Mouse (Mus musculus) midbrain, embryonic 13.5 days (tissue): Measurements from ENCODE around the gene Uvssa. TPM values are rescaled to one million over a fixed set of nuclear protein-coding genes. Genes with fewer than 3 reads are reported as not detected.
"Not testable (repeated sequence)": the region's sequence is repeated elsewhere in the genome, so short reads cannot be mapped to it uniquely, and the experiment has no call there.

Source experiments
- ATAC-seq: fragments of 200-750 bp; cut with Nextera tagmentation; 2 replicates; pipeline ENCODE4 v1.8.0; 2017; ENCODE audit warnings: mild to moderate bottlenecking, moderate TSS enrichment, moderate library complexity
- H3K27ac ChIP-seq: fragments of 300-500 bp; sonication (generic); 2 replicates; pipeline ENCODE4 v1.5.1; 2015; ENCODE audit warnings: inconsistent platforms, mild to moderate bottlenecking, moderate library complexity
- H3K27me3 ChIP-seq: fragments of 300-500 bp; sonication (generic); 2 replicates; pipeline ENCODE4 v1.6.1; 2015; ENCODE audit warnings: mild to moderate bottlenecking, inconsistent platforms
- H3K36me3 ChIP-seq: fragments of 300-500 bp; sonication (generic); 2 replicates; pipeline ENCODE4 v1.6.1; 2015; ENCODE audit warnings: mild to moderate bottlenecking, inconsistent platforms
- H3K4me1 ChIP-seq: fragments of 300-500 bp; sonication (generic); replicated peaks from 2 replicates; pipeline ENCODE4 v1.6.1; 2015; ENCODE audit warnings: inconsistent platforms
- H3K4me2 ChIP-seq: fragments of 300-500 bp; sonication (generic); replicated peaks from 2 replicates; pipeline ENCODE4 v1.6.1; 2015; ENCODE audit warnings: moderate library complexity, mild to moderate bottlenecking, inconsistent platforms
- H3K4me3 ChIP-seq: fragments of 300-500 bp; sonication (generic); replicated peaks from 2 replicates; pipeline ENCODE4 v1.5.1; 2015; ENCODE audit warnings: mild to moderate bottlenecking, inconsistent platforms
- H3K9ac ChIP-seq: fragments of 300-500 bp; sonication (generic); replicated peaks from 2 replicates; pipeline ENCODE4 v1.6.1; 2015; ENCODE audit warnings: mild to moderate bottlenecking, inconsistent platforms
- H3K9me3 ChIP-seq: fragments of 300-500 bp; sonication (generic); 2 replicates; pipeline ENCODE4 v1.6.1; 2016; ENCODE audit warnings: mild to moderate bottlenecking, inconsistent platforms
- WGBS: fragments of 180-500 bp; shearing (Covaris S2); methylation state at CpG from one replicate; pipeline ENCODE4 v1.1.7; 2015; 5-methylcytosine and 5-hydroxymethylcytosine counted together
- polyA plus RNA-seq: library from polyadenylated mRNA; unstranded; fragments of >200 nt; fragmentation: Nextera tagmentation; extraction: Ambion mirVana; gene quantifications from 2 replicates; pipeline ENCODE4 v1.2.1, GENCODE M21; 2015

The Uvssa gene
- 9.4 and 9.9 TPM in 2 replicates for polyA plus RNA-seq

- peaks cover 24% of the 10 kb centered on the region for H3K36me3 ChIP-seq
- peak within 1 kb of the TSS; percentile 79 for H3K9ac ChIP-seq
- H3K27ac ChIP-seq, result peak within 1 kb of the TSS; percentile 96
- H3K4me2 ChIP-seq, result peak within 1 kb of the TSS; percentile 86
- peak within 1 kb of the TSS; percentile 55 for H3K4me3 ChIP-seq
- under 1% methylated on average over 46 of the region's 46 CpGs for WGBS
- ATAC-seq, result peak; percentile 99
- no peaks in the 10 kb centered on the region for H3K9me3 ChIP-seq
- no peaks in the 10 kb centered on the region for H3K27me3 ChIP-seq
- peaks cover 12% of the 10 kb centered on the region for H3K4me1 ChIP-seq
Measured at GRCm38 (mm10) chr5:33378302-33378854, at the start of gene Uvssa. Gene Uvssa, plus strand, starts transcription at chr5:33378549.

GRCm38 (mm10) chr5:33334381-33335272 is 43.7 kb upstream of the Uvssa start:
- H3K27ac ChIP-seq, result peak overlapping the region; percentile 90
- no peaks in the 10 kb centered on the region for H3K9me3 ChIP-seq
- H3K4me2 ChIP-seq, result peak overlapping the region; percentile 64
- peaks cover 23% of the 10 kb centered on the region for H3K4me1 ChIP-seq
- peak overlapping the region; percentile 73 for H3K9ac ChIP-seq
- ATAC-seq, result no peak
- H3K27me3 ChIP-seq, result no peaks in the 10 kb centered on the region
- peaks cover 10% of the 10 kb centered on the region for H3K36me3 ChIP-seq
- 24% methylated on average over 18 of the region's 18 CpGs for WGBS
- peak overlapping the region; percentile 100 for H3K4me3 ChIP-seq

GRCm38 (mm10) chr5:33335273-33335976 is 42.9 kb upstream of the Uvssa start, which contains the start of gene Maea:
Gene Maea, plus strand, starts transcription at chr5:33335509.
- Histone ChIP-seq H3K4me3 (peak within 1 kb of the TSS; percentile 100), H3K4me2 (peak within 1 kb of the TSS; percentile 93), H3K27me3 (no peaks in the 10 kb centered on the region), H3K9ac (peak within 1 kb of the TSS; percentile 99), H3K27ac (peak within 1 kb of the TSS; percentile 90), H3K9me3 (no peaks in the 10 kb centered on the region), H3K36me3 (peaks cover 10% of the 10 kb centered on the region), H3K4me1 (peaks cover 23% of the 10 kb centered on the region)
- ATAC-seq, result peak; percentile 100
- WGBS, result 1% methylated on average over 71 of the region's 71 CpGs

- WGBS, result under 1% methylated on average over 27 of the region's 31 CpGs
- no peak for ATAC-seq
- H3K36me3 ChIP-seq, result peaks cover 10% of the 10 kb centered on the region
Measured at GRCm38 (mm10) chr5:33335977-33336360, 42.4 kb upstream of the Uvssa start.

GRCm38 (mm10) chr5:33337206-33337605 is 41.1 kb upstream of the Uvssa start:
- Histone ChIP-seq H3K27me3 (no peaks in the 10 kb centered on the region), H3K27ac (no peak overlapping the region), H3K9ac (no peak overlapping the region), H3K36me3 (peaks cover 10% of the 10 kb centered on the region), H3K4me2 (peak overlapping the region; percentile 93), H3K4me1 (peaks cover 23% of the 10 kb centered on the region), H3K4me3 (peak overlapping the region; percentile 100), H3K9me3 (no peaks in the 10 kb centered on the region)
- WGBS, result 88% methylated on average over 8 of the region's 8 CpGs
- ATAC-seq, result no peak

More at GRCm38 (mm10) chr5:33335977-33336360, 42.4 kb upstream of the Uvssa start:
- H3K4me3 ChIP-seq, result peak overlapping the region; percentile 100
- peaks cover 23% of the 10 kb centered on the region for H3K4me1 ChIP-seq
- peak overlapping the region; percentile 81 for H3K27ac ChIP-seq
- no peaks in the 10 kb centered on the region for H3K27me3 ChIP-seq
- peak overlapping the region; percentile 99 for H3K9ac ChIP-seq
- no peaks in the 10 kb centered on the region for H3K9me3 ChIP-seq
- H3K4me2 ChIP-seq, result peak overlapping the region; percentile 93

- Histone ChIP-seq H3K27ac (no peak overlapping the region), H3K4me1 (peaks cover 23% of the 10 kb centered on the region), H3K9me3 (no peaks in the 10 kb centered on the region), H3K4me3 (no peak overlapping the region), H3K27me3 (no peaks in the 10 kb centered on the region), H3K9ac (no peak overlapping the region), H3K4me2 (no peak overlapping the region), H3K36me3 (peaks cover 18% of the 10 kb centered on the region)
- 91% methylated on average over 6 of the region's 6 CpGs for WGBS
- no peak for ATAC-seq
Measured at GRCm38 (mm10) chr5:33341165-33341564, 37.2 kb upstream of the Uvssa start.

GRCm38 (mm10) chr5:33342248-33342647 is 36.1 kb upstream of the Uvssa start:
- H3K27ac ChIP-seq, H3K9ac ChIP-seq, H3K27me3 ChIP-seq, H3K4me2 ChIP-seq, ATAC-seq, H3K9me3 ChIP-seq, H3K4me3 ChIP-seq: not testable (repeated sequence)
- WGBS, result 74% methylated on average over 3 of the region's 3 CpGs
- H3K36me3 ChIP-seq, result peaks cover 18% of the 10 kb centered on the region
- peaks cover 12% of the 10 kb centered on the region for H3K4me1 ChIP-seq

GRCm38 (mm10) chr5:33342821-33343220 is 35.5 kb upstream of the Uvssa start:
- Histone ChIP-seq H3K36me3 (peaks cover 18% of the 10 kb centered on the region), H3K4me2 (no peak overlapping the region), H3K9me3 (no peaks in the 10 kb centered on the region), H3K27ac (no peak overlapping the region), H3K4me3 (no peak overlapping the region), H3K4me1 (peaks cover 7% of the 10 kb centered on the region), H3K9ac (no peak overlapping the region), H3K27me3 (no peaks in the 10 kb centered on the region)
- ATAC-seq, result no peak

GRCm38 (mm10) chr5:33343571-33343970 is 34.8 kb upstream of the Uvssa start:
- H3K4me1 ChIP-seq, result no peaks in the 10 kb centered on the region
- H3K9ac ChIP-seq, result no peak overlapping the region
- no peak overlapping the region for H3K4me2 ChIP-seq
- no peak for ATAC-seq
- H3K4me3 ChIP-seq, result no peak overlapping the region
- no peaks in the 10 kb centered on the region for H3K27me3 ChIP-seq
- H3K9me3 ChIP-seq, result no peaks in the 10 kb centered on the region
- no peak overlapping the region for H3K27ac ChIP-seq
- peaks cover 13% of the 10 kb centered on the region; the same call in 1 of the 2 replicates for H3K36me3 ChIP-seq

GRCm38 (mm10) chr5:33344070-33344469 is 34.3 kb upstream of the Uvssa start:
- no peaks in the 10 kb centered on the region for H3K9me3 ChIP-seq
- WGBS, result 97% methylated on average over 3 of the region's 3 CpGs
- H3K4me3 ChIP-seq, result no peak overlapping the region
- no peak overlapping the region for H3K27ac ChIP-seq
- H3K4me1 ChIP-seq, result no peaks in the 10 kb centered on the region
- no peak for ATAC-seq
- H3K4me2 ChIP-seq, result no peak overlapping the region
- peaks cover 9% of the 10 kb centered on the region; the same call in 1 of the 2 replicates for H3K36me3 ChIP-seq
- H3K9ac ChIP-seq, result no peak overlapping the region
- no peaks in the 10 kb centered on the region for H3K27me3 ChIP-seq

- 84% methylated on average over 3 of the region's 3 CpGs for WGBS
- Histone ChIP-seq H3K9ac (no peak overlapping the region), H3K4me2 (no peak overlapping the region), H3K4me1 (peaks cover under 1% of the 10 kb centered on the region; the same call in 1 of the 2 replicates), H3K36me3 (0 out of 2 replicates have a peak, but pooled peaks cover 8% of the 10 kb centered on the region), H3K4me3 (no peak overlapping the region), H3K9me3 (no peaks in the 10 kb centered on the region), H3K27ac (no peak overlapping the region), H3K27me3 (no peaks in the 10 kb centered on the region)
- ATAC-seq, result no peak
Measured at GRCm38 (mm10) chr5:33347620-33348019, 30.7 kb upstream of the Uvssa start.

- Histone ChIP-seq H3K4me1 (peaks cover 9% of the 10 kb centered on the region; the same call in 1 of the 2 replicates), H3K9ac (no peak overlapping the region), H3K4me3 (no peak overlapping the region), H3K4me2 (no peak overlapping the region), H3K9me3 (no peaks in the 10 kb centered on the region), H3K27ac (no peak overlapping the region), H3K36me3 (0 out of 2 replicates have a peak, but pooled peaks cover 8% of the 10 kb centered on the region), H3K27me3 (no peaks in the 10 kb centered on the region)
- ATAC-seq, result no peak
- WGBS, result 96% methylated on average over 5 of the region's 5 CpGs
Measured at GRCm38 (mm10) chr5:33349205-33349604, 29.1 kb upstream of the Uvssa start.
